Mouse (Mus musculus): ENCODE measurements around the gene Adgrf2. TPM values are rescaled to one million over a fixed set of nuclear protein-coding genes. Genes with fewer than 3 reads are reported as not detected.

Adgrf2 gene
- 0.20 TPM for polyA plus RNA-seq (2017; shearing (Covaris generic))

GRCm38 (mm10) chr17:42741801-42742217 lies at the start of gene Adgrf2:
Gene Adgrf2, minus strand, starts transcription at chr17:42742179.

GRCm38 (mm10) chr17:42692136-42692535 lies 49.8 kb downstream of the Adgrf2 start, which contains the start of gene Adgrf4:
Gene Adgrf4, minus strand, starts transcription at chr17:42692284.

Other genes with a start within 250 kb of the Adgrf2 start
- not detected for gene Opn5, start 130.8 kb downstream of the Adgrf2 start, polyA plus RNA-seq (2017; shearing (Covaris generic))
- gene Adgrf4, start 49.9 kb downstream of the Adgrf2 start, polyA plus RNA-seq (2017; shearing (Covaris generic)): 0.17 TPM
- gene Cd2ap, start 134.5 kb upstream of the Adgrf2 start, polyA plus RNA-seq (2017; shearing (Covaris generic)): 15.1 TPM